Mouse (Mus musculus) heart, postnatal 0 days (tissue): Measurements from ENCODE around the gene Cyp2c65. TPM values are rescaled to one million over a fixed set of nuclear protein-coding genes. Genes with fewer than 3 reads are reported as not detected.
"Not testable (repeated sequence)": the region's sequence is repeated elsewhere in the genome, so short reads cannot be mapped to it uniquely, and the experiment has no call there.

Source experiments
- ATAC-seq: fragments of 200-750 bp; cut with Nextera tagmentation; 2 replicates; pipeline ENCODE4 v1.8.0; 2017; ENCODE audit warnings: low read depth, moderate number of reproducible peaks, moderate library complexity; ENCODE audit not compliant: insufficient read depth
- DNase-seq: peaks from one replicate; pipeline ENCODE4 v3.0.0-alpha.2; 2016; ENCODE audit warnings: low spot score
- H3K27ac ChIP-seq: fragments of 300-500 bp; sonication (generic); 2 replicates; pipeline ENCODE4 v1.5.1; 2014; ENCODE audit warnings: low read depth, mild to moderate bottlenecking
- H3K27me3 ChIP-seq: fragments of 300-500 bp; sonication (generic); 2 replicates; pipeline ENCODE4 v1.6.1; 2014; ENCODE audit warnings: low read length, mixed read lengths; ENCODE audit not compliant: control insufficient read depth, insufficient read depth
- H3K36me3 ChIP-seq: fragments of 300-500 bp; sonication (generic); replicated peaks from 2 replicates; pipeline ENCODE4 v1.6.1; 2014; ENCODE audit warnings: low read length, mixed read lengths; ENCODE audit not compliant: control insufficient read depth, insufficient read depth
- H3K4me1 ChIP-seq: fragments of 300-500 bp; sonication (generic); 2 replicates; pipeline ENCODE4 v1.6.1; 2014; ENCODE audit warnings: antibody characterized with exemption; ENCODE audit not compliant: control insufficient read depth, insufficient read depth
- H3K4me2 ChIP-seq: fragments of 300-500 bp; sonication (generic); 2 replicates; pipeline ENCODE4 v1.6.1; 2014; ENCODE audit warnings: low read depth, mild to moderate bottlenecking, low read length, moderate library complexity
- H3K4me3 ChIP-seq: fragments of 300-500 bp; sonication (generic); 2 replicates; pipeline ENCODE4 v1.5.1; 2014; ENCODE audit warnings: low read depth, low read length
- H3K9ac ChIP-seq: fragments of 300-500 bp; sonication (generic); replicated peaks from 2 replicates; pipeline ENCODE4 v1.6.1; 2014; ENCODE audit warnings: low read depth, low read length, mixed read lengths
- H3K9me3 ChIP-seq: fragments of 300-500 bp; sonication (generic); replicated peaks from 2 replicates; pipeline ENCODE4 v1.6.1; 2016; ENCODE audit warnings: low read length; ENCODE audit not compliant: control insufficient read depth
- CTCF ChIP-seq: IDR thresholded peaks from 2 replicates; pipeline ENCODE4 v1.5.1; 2016; ENCODE audit warnings: antibody characterized with exemption, control low read depth, low read depth
- EP300 ChIP-seq: IDR thresholded peaks from 2 replicates; pipeline ENCODE4 v1.6.1; 2016; ENCODE audit warnings: antibody characterized with exemption, low read depth
- WGBS: fragments of 180-500 bp; shearing (Covaris S2); extraction: QIAGEN DNeasy Blood & Tissue Kit; methylation state at CpG from one replicate; pipeline ENCODE4 v1.1.7; 2014; 5-methylcytosine and 5-hydroxymethylcytosine counted together
- polyA plus RNA-seq: library from polyadenylated mRNA; unstranded; fragments of >200 nt; fragmentation: Nextera tagmentation; extraction: Ambion mirVana; gene quantifications from 2 replicates; pipeline ENCODE4 v1.2.1, GENCODE M21; 2015
- total RNA-seq: library from RNA; depleted of rRNA; stranded (reverse); fragments of >200 nt; gene quantifications from 2 replicates; pipeline ENCODE4 v1.2.3, GENCODE M21; 2014; ENCODE audit warnings: low replicate concordance; rRNA removed

Cyp2c65 gene
- total RNA-seq (not detected in 2 replicates), polyA plus RNA-seq (not detected in 2 replicates)

DNA sequence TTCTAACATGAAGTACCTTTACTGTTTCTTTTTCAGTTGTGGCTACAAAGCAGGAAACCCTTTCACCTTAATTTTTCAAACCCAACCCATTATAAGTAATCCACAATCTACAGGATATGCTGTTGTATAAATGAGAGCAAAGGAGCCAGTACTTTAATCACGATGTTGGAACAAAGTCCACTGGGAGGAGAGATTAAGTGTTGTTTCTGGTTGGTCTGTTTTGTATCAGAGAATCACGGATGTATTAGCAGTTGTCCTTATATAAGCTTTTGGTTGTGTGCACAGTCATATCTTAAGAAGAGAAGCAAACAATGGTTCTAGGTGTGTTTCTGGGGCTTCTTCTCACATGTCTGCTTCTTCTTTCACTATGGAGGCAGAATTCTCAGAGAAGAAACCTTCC is at the start of gene Cyp2c65:
Cyp2c65 (plus strand) TSS at position 297 of the 400 bp plus-strand sequence.
- no peak for ATAC-seq
- H3K36me3 ChIP-seq, result no peaks in the 10 kb centered on the region
- no peak within 1 kb of the TSS for H3K27ac ChIP-seq
- H3K4me2 ChIP-seq, result no peak within 1 kb of the TSS
- no peak within 1 kb of the TSS for H3K9ac ChIP-seq
- H3K9me3 ChIP-seq, result no peaks in the 10 kb centered on the region
- no peaks in the 10 kb centered on the region for H3K4me1 ChIP-seq
- DNase-seq, result no peak
- no peaks in the 10 kb centered on the region for H3K27me3 ChIP-seq
- WGBS, result 47% methylated on average over 2 of the region's 2 CpGs
- H3K4me3 ChIP-seq, result no peak within 1 kb of the TSS
- TF ChIP-seq CTCF, result no peak
- TF ChIP-seq EP300, result no peak

DNA sequence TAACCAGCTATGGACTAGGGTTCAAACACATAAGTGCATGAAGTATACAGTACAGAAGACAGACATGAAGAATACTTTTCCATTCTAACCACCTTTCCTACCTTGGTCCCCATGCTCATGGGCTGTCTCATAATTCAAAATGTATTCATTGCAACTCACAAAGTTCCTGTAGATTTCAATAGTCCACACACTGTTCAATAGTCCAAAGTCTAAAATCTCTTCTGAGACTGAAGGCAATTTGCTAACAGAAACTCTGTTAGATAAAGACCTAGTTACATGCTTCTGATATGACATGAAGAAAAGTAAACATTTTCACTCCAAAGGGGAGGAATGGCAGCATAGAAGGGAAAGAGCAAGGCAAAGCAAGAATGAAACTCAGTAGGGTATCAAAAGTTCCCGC is 2.9 kb upstream of the Cyp2c65 start:
- Histone ChIP-seq H3K27me3 (no peaks in the 10 kb centered on the region), H3K9ac (no peak overlapping the region), H3K36me3 (no peaks in the 10 kb centered on the region), H3K9me3 (no peaks in the 10 kb centered on the region), H3K4me3 (no peak overlapping the region), H3K4me1 (no peaks in the 10 kb centered on the region), H3K27ac (no peak overlapping the region), H3K4me2 (no peak overlapping the region)
- DNase-seq, result no peak
- no peak for ATAC-seq
- TF ChIP-seq CTCF (no peak), EP300 (no peak)
- WGBS, result 81% methylated on average over 1 of the region's 1 CpGs

DNA sequence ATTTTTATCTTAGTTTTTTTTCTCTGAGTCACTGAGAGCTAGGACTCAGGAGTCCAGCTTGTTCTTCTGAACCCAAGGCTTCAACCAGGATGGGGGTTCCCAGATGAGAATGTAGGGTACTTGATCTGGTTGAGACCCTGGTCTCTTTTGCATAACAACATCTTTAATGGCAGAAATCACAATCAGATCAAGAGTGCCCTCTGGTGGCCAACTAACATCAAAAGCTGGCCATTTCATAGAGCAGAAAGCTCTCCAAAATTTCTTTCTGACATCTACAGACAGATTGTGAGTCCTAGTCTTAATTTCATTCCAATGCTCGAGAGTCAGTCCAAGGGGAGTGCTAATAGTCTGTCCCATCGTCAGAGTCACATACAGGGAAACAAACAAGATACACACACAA is 38.0 kb downstream of the Cyp2c65 start:
- H3K9ac ChIP-seq, DNase-seq, H3K27me3 ChIP-seq, H3K36me3 ChIP-seq, H3K4me2 ChIP-seq, H3K4me1 ChIP-seq, H3K27ac ChIP-seq, H3K9me3 ChIP-seq, ATAC-seq, H3K4me3 ChIP-seq: not testable (repeated sequence)
- WGBS, result 57% methylated on average over 2 of the region's 2 CpGs

DNA sequence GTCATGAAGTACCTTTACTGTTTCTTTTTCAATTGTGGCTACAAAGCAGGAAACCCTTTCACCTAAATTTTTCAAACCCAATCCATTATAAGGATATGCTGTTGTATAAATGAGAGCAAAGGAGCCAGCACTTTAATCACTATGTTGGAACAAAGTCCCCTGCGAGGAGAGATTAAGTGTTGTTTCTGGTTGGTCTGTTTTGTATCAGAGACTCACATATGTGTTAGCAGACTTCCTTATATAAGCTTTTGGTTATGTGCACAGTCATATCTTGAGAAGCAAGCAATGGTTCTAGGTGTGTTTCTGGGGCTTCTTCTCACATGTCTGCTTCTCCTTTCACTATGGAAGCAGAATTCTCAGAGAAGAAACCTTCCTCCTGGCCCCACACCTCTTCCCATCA is 52.8 kb downstream of the Cyp2c65 start, which contains the start of gene Cyp2c66:
Cyp2c66 (plus strand) TSS at position 255 of the 400 bp plus-strand sequence.
- Histone ChIP-seq H3K4me3 (no peak within 1 kb of the TSS), H3K9ac (no peak within 1 kb of the TSS), H3K4me2 (no peak within 1 kb of the TSS), H3K27ac (no peak within 1 kb of the TSS), H3K27me3 (no peaks in the 10 kb centered on the region), H3K36me3 (no peaks in the 10 kb centered on the region), H3K9me3 (no peaks in the 10 kb centered on the region; the same call in 1 of the 2 replicates), H3K4me1 (no peaks in the 10 kb centered on the region)
- DNase-seq, result no peak
- TF ChIP-seq EP300 (no peak), CTCF (no peak)
- WGBS, result 53% methylated on average over 1 of the region's 1 CpGs
- ATAC-seq, result no peak

Other genes starting within 250 kb of the Cyp2c65 start
- gene Noc3l, start 241.8 kb upstream of the Cyp2c65 start, total RNA-seq, result 3.0 and 4.0 TPM in 2 replicates
- 1.9 and 2.4 TPM in 2 replicates for gene Noc3l, start 241.8 kb upstream of the Cyp2c65 start, polyA plus RNA-seq
- 5.8 and 8.5 TPM in 2 replicates for gene Tbc1d12, start 224.4 kb upstream of the Cyp2c65 start, total RNA-seq
- 1.2 and 1.3 TPM in 2 replicates for gene Tbc1d12, start 224.4 kb upstream of the Cyp2c65 start, polyA plus RNA-seq
- 2.5 and 4.1 TPM in 2 replicates for gene Hells, start 130.1 kb upstream of the Cyp2c65 start, total RNA-seq
- gene Hells, start 130.1 kb upstream of the Cyp2c65 start, polyA plus RNA-seq, result 6.0 and 7.8 TPM in 2 replicates
- not detected in 2 replicates for gene Cyp2c55, start 54.0 kb upstream of the Cyp2c65 start, total RNA-seq
- gene Cyp2c55, start 54.0 kb upstream of the Cyp2c65 start, polyA plus RNA-seq, result not detected in 2 replicates
- not detected in 2 replicates for gene Cyp2c66, start 52.9 kb downstream of the Cyp2c65 start, total RNA-seq
- not detected in 2 replicates for gene Cyp2c66, start 52.9 kb downstream of the Cyp2c65 start, polyA plus RNA-seq
- gene Cyp2c29, start 208.4 kb downstream of the Cyp2c65 start, total RNA-seq, result not detected in 2 replicates
- gene Cyp2c29, start 208.4 kb downstream of the Cyp2c65 start, polyA plus RNA-seq, result not detected in 2 replicates